Mouse (Mus musculus): Measurements from ENCODE around the gene Tmigd3. TPM values are rescaled to one million over a fixed set of nuclear protein-coding genes. Genes with fewer than 3 reads are reported as not detected.

Gene Tmigd3
- polyA plus RNA-seq, 1 experiment = not detected

GRCm38 (mm10) chr3:105891760-105892571 is 21.3 kb downstream of the Tmigd3 start:
- H3K4me3 ChIP-seq (ENCODE audit: insufficient read depth, poor library complexity, severe bottlenecking) = no peak overlapping the region
- H3ac ChIP-seq (ENCODE audit: control insufficient read depth, insufficient read length, low read depth) = no peak overlapping the region
- H3K36me3 ChIP-seq (ENCODE audit: control insufficient read depth, insufficient read depth) = no peaks in the 10 kb centered on the region
- no peaks in the 10 kb centered on the region for H3K79me2 ChIP-seq (ENCODE audit: control insufficient read depth, insufficient read depth)
- H3K27me3 ChIP-seq (ENCODE audit: control insufficient read depth, insufficient read depth, insufficient read length) = no peaks in the 10 kb centered on the region
- no peaks in the 10 kb centered on the region for H3K79me3 ChIP-seq (ENCODE audit: low read depth)
- TF ChIP-seq CTCF (IDR thresholded peaks at IDR 0.05; ENCODE audit: control insufficient read depth, insufficient read depth, insufficient read length) (no peak), USF1 (IDR thresholded peaks at IDR 0.05; ENCODE audit: low read depth) (no peak), FOSL1 (IDR thresholded peaks at IDR 0.05; ENCODE audit: insufficient read depth, low read length, poor library complexity, severe bottlenecking) (no peak), CEBPB (IDR thresholded peaks at IDR 0.05; ENCODE audit: low read depth) (no peak), MYOD1 (IDR thresholded peaks at IDR 0.05; ENCODE audit: control insufficient read depth, insufficient read length, low read depth) (no peak)

GRCm38 (mm10) chr3:105892572-105893495 is 22.1 kb downstream of the Tmigd3 start:
- H3K36me3 ChIP-seq (ENCODE audit: control insufficient read depth, insufficient read depth) = no peaks in the 10 kb centered on the region
- no peak overlapping the region for H3ac ChIP-seq (ENCODE audit: control insufficient read depth, insufficient read length, low read depth)
- H3K79me3 ChIP-seq (ENCODE audit: low read depth) = no peaks in the 10 kb centered on the region
- no peaks in the 10 kb centered on the region for H3K27me3 ChIP-seq (ENCODE audit: control insufficient read depth, insufficient read depth, insufficient read length)
- H3K79me2 ChIP-seq (ENCODE audit: control insufficient read depth, insufficient read depth) = no peaks in the 10 kb centered on the region
- TF ChIP-seq MYOG (IDR thresholded peaks at IDR 0.05; ENCODE audit: control insufficient read depth, extremely low read depth, insufficient read length) (no peak), CEBPB (IDR thresholded peaks at IDR 0.05; ENCODE audit: low read depth) (no peak), MAX (IDR thresholded peaks at IDR 0.05) (no peak), CTCF (IDR thresholded peaks at IDR 0.05; ENCODE audit: control insufficient read depth, insufficient read depth, insufficient read length) (no peak), USF1 (IDR thresholded peaks at IDR 0.05; ENCODE audit: low read depth) (no peak), FOSL1 (IDR thresholded peaks at IDR 0.05; ENCODE audit: insufficient read depth, low read length, poor library complexity, severe bottlenecking) (no peak)
- H3K4me3 ChIP-seq (ENCODE audit: insufficient read depth, poor library complexity, severe bottlenecking) = no peak overlapping the region

- Histone ChIP-seq H3K4me3 (ENCODE audit: insufficient read depth, poor library complexity, severe bottlenecking) (no peak overlapping the region), H3K36me3 (ENCODE audit: control insufficient read depth, insufficient read depth) (no peaks in the 10 kb centered on the region), H3K79me2 (ENCODE audit: control insufficient read depth, insufficient read depth) (no peaks in the 10 kb centered on the region), H3K27me3 (ENCODE audit: control insufficient read depth, insufficient read depth, insufficient read length) (no peaks in the 10 kb centered on the region), H3ac (ENCODE audit: control insufficient read depth, insufficient read length, low read depth) (no peak overlapping the region), H3K79me3 (ENCODE audit: low read depth) (no peaks in the 10 kb centered on the region)
- TF ChIP-seq MAX (IDR thresholded peaks at IDR 0.05) = no peak
- no peak for TF ChIP-seq MYOG (IDR thresholded peaks at IDR 0.05; ENCODE audit: control insufficient read depth, extremely low read depth, insufficient read length)
- TF ChIP-seq CEBPB (IDR thresholded peaks at IDR 0.05; ENCODE audit: low read depth) = no peak
These were observed 23.3 kb downstream of the Tmigd3 start for GRCm38 (mm10) chr3:105893941-105894391.

- H3K79me2 ChIP-seq (ENCODE audit: control insufficient read depth, insufficient read depth) = no peaks in the 10 kb centered on the region
- no peaks in the 10 kb centered on the region for H3K27me3 ChIP-seq (ENCODE audit: control insufficient read depth, insufficient read depth, insufficient read length)
- H3K4me3 ChIP-seq (ENCODE audit: insufficient read depth, poor library complexity, severe bottlenecking) = no peak overlapping the region
- H3K36me3 ChIP-seq (ENCODE audit: control insufficient read depth, insufficient read depth) = no peaks in the 10 kb centered on the region
- TF ChIP-seq CEBPB (IDR thresholded peaks at IDR 0.05; ENCODE audit: low read depth) = peak; percentile 74
- no peak for TF ChIP-seq MYOD1 (IDR thresholded peaks at IDR 0.05; ENCODE audit: control insufficient read depth, insufficient read length, low read depth)
- TF ChIP-seq MAX (IDR thresholded peaks at IDR 0.05) = no peak
- no peak for TF ChIP-seq USF1 (IDR thresholded peaks at IDR 0.05; ENCODE audit: low read depth)
- TF ChIP-seq CTCF (IDR thresholded peaks at IDR 0.05; ENCODE audit: control insufficient read depth, insufficient read depth, insufficient read length) = peak; percentile 61
- TF ChIP-seq FOSL1 (IDR thresholded peaks at IDR 0.05; ENCODE audit: insufficient read depth, low read length, poor library complexity, severe bottlenecking) = peak; percentile 18
- no peak for TF ChIP-seq MYOG (IDR thresholded peaks at IDR 0.05; ENCODE audit: control insufficient read depth, extremely low read depth, insufficient read length)
- no peaks in the 10 kb centered on the region for H3K79me3 ChIP-seq (ENCODE audit: low read depth)
- no peak overlapping the region for H3ac ChIP-seq (ENCODE audit: control insufficient read depth, insufficient read length, low read depth)
These were observed 24.2 kb downstream of the Tmigd3 start for GRCm38 (mm10) chr3:105894601-105895592.

- Histone ChIP-seq H3K4me3 (ENCODE audit: insufficient read depth, poor library complexity, severe bottlenecking) (no peak overlapping the region), H3ac (ENCODE audit: control insufficient read depth, insufficient read length, low read depth) (no peak overlapping the region), H3K27me3 (ENCODE audit: control insufficient read depth, insufficient read depth, insufficient read length) (no peaks in the 10 kb centered on the region), H3K79me2 (ENCODE audit: control insufficient read depth, insufficient read depth) (no peaks in the 10 kb centered on the region), H3K79me3 (ENCODE audit: low read depth) (no peaks in the 10 kb centered on the region), H3K36me3 (ENCODE audit: control insufficient read depth, insufficient read depth) (no peaks in the 10 kb centered on the region)
- no peak for TF ChIP-seq USF1 (IDR thresholded peaks at IDR 0.05; ENCODE audit: low read depth)
- no peak for TF ChIP-seq MYOD1 (IDR thresholded peaks at IDR 0.05; ENCODE audit: control insufficient read depth, insufficient read length, low read depth)
- no peak for TF ChIP-seq CTCF (IDR thresholded peaks at IDR 0.05; ENCODE audit: control insufficient read depth, insufficient read depth, insufficient read length)
- TF ChIP-seq FOSL1 (IDR thresholded peaks at IDR 0.05; ENCODE audit: insufficient read depth, low read length, poor library complexity, severe bottlenecking) = no peak
- TF ChIP-seq CEBPB (IDR thresholded peaks at IDR 0.05; ENCODE audit: low read depth) = no peak
- no peak for TF ChIP-seq MAX (IDR thresholded peaks at IDR 0.05)
- TF ChIP-seq MYOG (IDR thresholded peaks at IDR 0.05; ENCODE audit: control insufficient read depth, extremely low read depth, insufficient read length) = no peak
These were observed 26.1 kb downstream of the Tmigd3 start for GRCm38 (mm10) chr3:105896811-105897210.
